Mouse (Mus musculus): ENCODE results near the gene Snapc4. TPM values are rescaled to one million over a fixed set of nuclear protein-coding genes. Genes with fewer than 3 reads are reported as not detected.

Gene Snapc4
- polyA plus RNA-seq, 1 experiment from 2014 or later, result 18.9 TPM

Other genes starting within 250 kb of the Snapc4 start
- 0.23 TPM in 1 of 2 replicates, not detected in the other for gene Lhx3, start 172.4 kb downstream of the Snapc4 start, polyA plus RNA-seq (2015; fragmentation: Nextera tagmentation; extraction: Ambion mirVana)
- 11.3 and 11.6 TPM in 2 replicates for gene Qsox2, start 143.1 kb downstream of the Snapc4 start, polyA plus RNA-seq (2015; fragmentation: Nextera tagmentation; extraction: Ambion mirVana)
- gene Ccdc187, start 86.1 kb downstream of the Snapc4 start, polyA plus RNA-seq (2015; fragmentation: Nextera tagmentation; extraction: Ambion mirVana), result 0.10 and 0.24 TPM in 2 replicates
- 37.3 TPM in 2 replicates for gene Gpsm1, start 65.1 kb downstream of the Snapc4 start, polyA plus RNA-seq (2015; fragmentation: Nextera tagmentation; extraction: Ambion mirVana)
- gene Dnlz, start 28.5 kb downstream of the Snapc4 start, polyA plus RNA-seq (2015; fragmentation: Nextera tagmentation; extraction: Ambion mirVana), result 27.5 and 28.7 TPM in 2 replicates
- 0.41 and 0.62 TPM in 2 replicates for gene Card9, start 19.7 kb downstream of the Snapc4 start, polyA plus RNA-seq (2015; fragmentation: Nextera tagmentation; extraction: Ambion mirVana)
- 70.8 and 72.4 TPM in 2 replicates for gene Entr1, start 8.7 kb upstream of the Snapc4 start, polyA plus RNA-seq (2015; fragmentation: Nextera tagmentation; extraction: Ambion mirVana)
- 115 and 123 TPM in 2 replicates for gene Pmpca, start 8.7 kb upstream of the Snapc4 start, polyA plus RNA-seq (2015; fragmentation: Nextera tagmentation; extraction: Ambion mirVana)
- gene Inpp5e, start 28.6 kb upstream of the Snapc4 start, polyA plus RNA-seq (2015; fragmentation: Nextera tagmentation; extraction: Ambion mirVana), result 13.2 and 15.5 TPM in 2 replicates
- 12.8 and 13.8 TPM in 2 replicates for gene Sec16a, start 64.6 kb upstream of the Snapc4 start, polyA plus RNA-seq (2015; fragmentation: Nextera tagmentation; extraction: Ambion mirVana)
- gene Notch1, start 136.0 kb upstream of the Snapc4 start, polyA plus RNA-seq (2015; fragmentation: Nextera tagmentation; extraction: Ambion mirVana), result 11.4 and 12.1 TPM in 2 replicates
- gene Egfl7, start 199.4 kb upstream of the Snapc4 start, polyA plus RNA-seq (2015; fragmentation: Nextera tagmentation; extraction: Ambion mirVana), result 170 and 185 TPM in 2 replicates
- not detected in 2 replicates for gene Gm20532, start 206.0 kb upstream of the Snapc4 start, polyA plus RNA-seq (2015; fragmentation: Nextera tagmentation; extraction: Ambion mirVana)
- gene Agpat2, start 223.8 kb upstream of the Snapc4 start, polyA plus RNA-seq (2015; fragmentation: Nextera tagmentation; extraction: Ambion mirVana), result 21.8 and 23.2 TPM in 2 replicates
- gene Fam69b, start 247.8 kb upstream of the Snapc4 start, polyA plus RNA-seq (2015; fragmentation: Nextera tagmentation; extraction: Ambion mirVana), result 17.2 and 18.7 TPM in 2 replicates